Mouse (Mus musculus) T-cell, adult 2 months (primary cell): Measurements from ENCODE around the gene Cdk14.

Source experiments
- DNase-seq: peaks from one replicate; pipeline ENCODE4 v3.0.0; 2022; ENCODE audit warnings: low spot score

The Cdk14 gene

GRCm38 (mm10) chr5:5180711-5181110 lies 239.4 kb downstream of the Cdk14 start:
- DNase-seq, result no peak

DNA sequence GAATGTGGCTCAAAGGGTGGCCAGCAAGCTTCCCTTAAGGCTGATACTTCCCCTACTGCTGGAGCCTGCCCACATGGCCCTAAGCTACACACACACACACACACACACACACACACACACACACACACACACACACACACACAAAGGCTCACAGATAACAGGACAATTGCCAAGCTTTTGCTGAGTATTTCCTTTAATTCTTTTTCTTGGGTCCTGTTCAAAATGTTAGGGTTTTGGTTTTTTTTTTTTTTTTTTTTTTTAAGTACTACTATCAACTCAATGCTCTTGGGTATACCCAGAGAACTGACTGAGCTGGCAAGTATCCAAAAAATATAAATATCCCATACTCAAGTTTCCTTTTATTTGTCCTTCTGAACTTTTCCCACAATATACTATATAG lies 239.8 kb downstream of the Cdk14 start:
- DNase-seq, result no peak

DNA sequence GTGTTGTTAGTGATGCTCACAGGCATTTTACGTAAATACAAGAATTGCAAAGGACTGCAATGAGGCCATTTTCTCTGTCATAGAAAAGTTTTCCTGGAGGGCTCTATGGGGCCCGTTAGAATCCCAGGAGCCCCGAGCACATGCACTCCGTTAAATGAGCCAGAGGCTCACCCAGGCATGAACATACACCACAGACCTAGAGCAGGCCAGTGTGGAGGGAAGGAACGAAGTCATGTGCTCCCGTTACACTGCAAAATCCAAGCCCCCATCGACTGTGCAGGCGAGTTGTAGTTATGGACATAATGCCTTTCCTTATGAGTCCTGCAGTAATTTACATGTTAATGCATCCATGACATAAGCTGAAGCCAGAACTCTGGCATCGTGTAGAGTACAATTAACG lies 244.1 kb downstream of the Cdk14 start:
- DNase-seq, result no peak

- DNase-seq, result no peak
Measured at GRCm38 (mm10) chr5:5175611-5176010, 244.5 kb downstream of the Cdk14 start.

DNA sequence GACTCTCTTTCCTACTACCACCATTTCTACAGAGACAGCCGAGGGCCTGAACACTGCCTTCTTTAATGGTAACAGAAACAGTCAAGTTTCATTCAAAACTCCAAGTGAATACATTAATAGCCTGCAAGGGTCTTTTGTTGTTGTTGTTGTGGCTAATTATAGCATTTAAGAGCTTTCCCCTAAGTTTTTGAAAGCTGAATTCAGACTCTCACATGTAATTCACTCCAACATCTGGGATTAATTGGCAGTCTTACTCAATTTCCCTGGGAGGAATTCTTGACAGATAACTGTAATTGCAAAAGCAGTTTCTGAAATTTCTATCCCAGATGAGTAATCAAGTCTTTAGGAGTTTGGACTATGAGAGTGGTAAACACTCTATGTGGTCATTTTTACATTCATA lies 245.0 kb downstream of the Cdk14 start:
- no peak for DNase-seq

- DNase-seq, result no peak
Measured at GRCm38 (mm10) chr5:5166086-5166485, 254.0 kb downstream of the Cdk14 start.

GRCm38 (mm10) chr5:5164326-5164725 lies 255.8 kb downstream of the Cdk14 start:
- DNase-seq, result no peak

DNA sequence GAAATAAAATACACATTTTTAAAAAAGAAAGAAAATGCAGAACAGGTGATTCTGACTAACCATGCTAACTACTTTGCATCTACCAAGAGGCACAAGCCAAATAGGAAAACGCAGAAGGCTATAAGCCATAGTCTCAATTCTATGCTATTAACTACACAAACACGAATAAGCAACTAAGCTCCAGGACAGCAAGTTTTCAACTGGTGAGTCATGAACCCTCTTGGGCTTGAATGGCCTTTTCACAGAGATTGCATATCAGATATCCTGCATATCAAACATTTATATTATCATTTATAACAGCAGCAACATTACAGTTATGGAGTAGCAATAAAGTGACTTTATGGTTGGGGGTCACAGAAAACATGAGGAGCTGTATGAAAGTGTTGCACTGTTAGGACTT lies 256.3 kb downstream of the Cdk14 start:
- DNase-seq, result no peak

DNA sequence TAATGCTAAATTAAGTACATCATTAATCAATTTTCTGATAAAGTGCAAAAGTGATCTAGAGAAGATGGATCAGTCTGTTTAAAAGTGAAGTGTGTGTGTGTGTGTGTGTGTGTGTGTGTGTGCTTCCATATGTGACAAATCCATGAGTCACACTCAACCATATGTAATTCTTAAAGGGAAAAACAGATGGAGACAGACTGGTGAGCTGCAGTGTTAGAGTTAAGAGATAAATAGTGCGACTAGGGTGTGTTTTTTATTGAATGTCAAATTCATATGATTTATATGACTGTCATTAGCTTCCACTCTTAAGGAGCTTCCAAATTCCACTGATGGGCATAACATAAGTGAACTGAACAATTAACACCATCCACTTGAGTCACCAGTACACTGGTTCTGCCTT lies 260.6 kb downstream of the Cdk14 start:
- no peak for DNase-seq

DNA sequence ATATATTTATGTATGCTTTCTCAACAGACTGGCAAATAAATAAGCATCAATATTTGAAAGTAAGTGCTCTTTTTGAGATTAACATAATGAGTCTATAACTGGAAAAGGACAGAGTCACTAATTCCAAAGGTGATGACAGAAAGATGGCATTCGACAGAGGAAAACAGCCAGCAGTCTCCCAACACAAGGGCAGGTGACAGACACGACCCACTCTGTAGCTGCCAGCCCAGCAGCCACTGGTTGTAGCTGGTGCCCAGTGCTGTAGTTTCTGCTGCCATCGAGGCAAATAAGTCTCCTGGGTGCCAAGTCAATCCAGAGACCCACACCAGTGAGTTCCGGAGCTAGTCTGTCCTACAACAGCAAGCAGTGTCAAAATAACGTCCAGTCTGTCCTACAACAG lies 280.3 kb downstream of the Cdk14 start:
- DNase-seq, result no peak

DNA sequence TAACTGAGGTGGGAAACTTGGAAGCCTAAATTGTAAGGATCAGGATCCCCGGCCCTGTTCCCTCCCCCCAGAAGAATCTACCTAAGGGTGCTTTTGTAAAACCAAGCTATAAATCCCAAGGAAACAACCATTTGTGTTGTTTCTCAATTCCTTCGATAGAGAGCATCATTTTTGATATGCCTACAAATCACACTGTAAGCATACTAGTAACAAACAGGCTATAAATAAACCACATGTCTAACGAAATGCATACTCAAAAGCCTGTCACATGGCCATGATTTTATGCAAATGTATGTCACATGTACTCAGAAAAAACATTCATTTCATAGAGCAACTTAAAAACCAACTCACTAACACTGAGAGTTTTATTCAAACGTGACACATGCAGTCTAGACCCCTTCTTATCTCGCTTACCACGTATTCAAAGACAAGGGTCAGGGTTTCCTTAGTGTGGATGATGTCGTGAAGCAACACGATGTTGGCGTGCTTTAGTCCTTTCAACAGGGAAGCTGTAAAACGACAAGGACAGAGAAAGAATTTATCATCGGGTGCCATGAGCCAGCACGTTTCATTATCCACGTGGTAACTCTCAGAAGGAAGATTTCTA lies 285.1 kb downstream of the Cdk14 start:
- DNase-seq, result no peak

- DNase-seq, result no peak
Measured at GRCm38 (mm10) chr5:5134143-5134904, 285.8 kb downstream of the Cdk14 start.

- DNase-seq, result no peak
Measured at GRCm38 (mm10) chr5:5128852-5129251, 291.3 kb downstream of the Cdk14 start.

GRCm38 (mm10) chr5:5124645-5125044 lies 295.5 kb downstream of the Cdk14 start:
- DNase-seq, result no peak

DNA sequence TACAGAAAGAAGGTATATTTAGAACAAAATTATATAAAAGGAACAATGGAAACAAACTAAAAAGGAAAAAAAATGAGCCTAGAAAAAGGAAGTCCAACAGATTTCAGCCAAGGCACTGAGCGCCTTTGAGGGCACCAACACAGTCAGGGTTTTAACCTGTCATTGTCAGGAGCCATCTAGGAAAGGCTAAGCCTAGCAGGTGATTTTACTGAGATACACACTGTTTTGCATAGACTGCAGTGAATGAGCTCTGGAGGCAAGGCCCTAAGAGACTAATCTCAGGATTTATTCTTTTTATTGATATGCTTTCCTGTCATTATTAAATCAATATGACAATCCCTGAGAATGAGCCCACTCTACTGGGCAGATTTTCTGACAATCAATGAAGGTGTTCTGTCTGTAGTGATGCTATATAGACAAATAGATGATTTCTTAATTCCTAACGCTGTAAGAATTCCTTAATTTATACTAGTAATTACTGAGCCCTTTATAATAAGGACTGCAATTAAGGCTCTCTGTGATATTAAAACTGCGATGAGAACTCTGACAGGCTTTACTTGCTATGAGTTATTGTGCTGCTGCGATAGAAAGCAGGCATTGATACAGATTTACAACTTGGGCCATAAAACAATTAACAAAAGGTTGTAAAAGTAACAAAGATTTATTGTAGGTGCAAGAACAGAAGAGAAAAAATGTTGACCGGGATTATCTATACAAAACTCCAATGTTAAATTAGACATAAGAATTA lies 303.2 kb downstream of the Cdk14 start:
- no peak for DNase-seq

GRCm38 (mm10) chr5:5115546-5115945 lies 304.6 kb downstream of the Cdk14 start:
- DNase-seq, result no peak

- DNase-seq, result no peak
Measured at GRCm38 (mm10) chr5:5109621-5110020, 310.5 kb downstream of the Cdk14 start.

GRCm38 (mm10) chr5:5109017-5109416 lies 311.1 kb downstream of the Cdk14 start:
- no peak for DNase-seq

DNA sequence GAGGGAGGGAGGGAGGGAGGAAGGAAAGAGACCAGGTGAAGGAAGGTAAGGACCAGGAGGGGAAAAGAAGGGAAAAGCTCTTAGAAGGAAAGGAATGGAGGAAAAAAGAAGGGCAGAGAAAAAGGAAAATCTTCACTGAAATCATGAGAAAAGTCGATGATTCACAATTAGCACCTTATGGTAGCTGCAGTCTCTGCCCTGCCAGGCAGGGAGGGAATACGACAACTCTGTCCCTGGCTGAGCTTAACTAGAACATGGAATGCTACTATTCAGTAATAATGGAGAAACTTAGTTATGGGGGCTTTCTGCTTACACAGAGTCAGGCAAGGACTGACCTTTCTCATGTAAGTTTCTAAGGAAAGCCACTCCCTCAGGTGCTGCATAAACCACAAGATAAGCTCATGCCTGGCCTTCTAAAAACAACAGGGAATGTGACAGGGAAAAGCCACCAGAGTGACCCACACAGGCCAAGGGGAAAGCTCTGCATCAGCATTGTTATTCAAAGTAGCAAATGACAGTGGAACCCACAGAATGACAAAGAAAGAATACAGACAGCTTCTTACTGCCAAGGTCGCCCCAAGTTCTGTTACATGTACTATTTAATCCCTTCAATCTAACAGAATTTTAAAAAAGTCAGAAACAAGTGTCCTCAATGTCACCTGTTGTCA lies 323.7 kb downstream of the Cdk14 start:
- no peak for DNase-seq

GRCm38 (mm10) chr5:5092736-5093135 lies 327.4 kb downstream of the Cdk14 start:
- DNase-seq, result no peak

- no peak for DNase-seq
Measured at GRCm38 (mm10) chr5:5071526-5071925, 348.6 kb downstream of the Cdk14 start.

DNA sequence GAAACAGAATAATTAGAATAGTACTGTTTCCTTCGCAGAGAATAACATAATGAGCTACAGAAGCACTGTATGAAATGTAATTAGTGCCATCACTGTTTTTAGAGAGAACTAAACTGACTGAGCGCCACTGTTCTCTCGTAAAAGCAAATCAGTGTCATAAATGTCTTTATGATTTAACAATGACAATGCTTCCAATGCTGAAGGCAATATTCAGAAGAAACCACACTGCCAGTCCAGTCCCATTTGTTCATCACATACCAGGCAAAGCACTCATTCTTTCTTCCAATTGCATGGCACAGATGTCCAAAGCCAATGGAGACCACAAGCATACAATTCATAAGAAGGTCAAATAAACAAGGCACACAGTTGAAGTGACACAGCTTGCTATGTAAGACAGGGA lies 355.4 kb downstream of the Cdk14 start:
- DNase-seq, result no peak
